Comparison of ENCODE assay signal across 21 mouse cellular contexts in the genomic region with DNA sequence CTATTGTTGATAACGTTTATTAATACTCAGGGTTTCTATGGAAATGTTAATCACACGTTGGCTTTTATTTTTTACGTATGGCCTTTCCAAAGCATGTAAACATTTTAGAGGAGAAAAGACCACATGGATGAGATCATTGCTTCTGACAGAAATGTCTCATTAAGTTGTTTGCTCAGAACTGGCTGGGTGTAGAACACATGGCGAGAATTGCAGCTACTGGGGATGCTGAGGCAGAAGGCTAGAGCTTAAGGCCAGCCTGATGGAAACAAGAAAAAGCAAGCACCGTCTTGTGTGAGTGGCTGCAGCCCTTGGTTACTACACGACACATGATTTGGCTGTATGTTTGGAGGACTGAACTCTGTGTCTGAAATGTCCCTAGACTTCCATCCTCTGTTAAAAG. TPM values are rescaled to one million over a fixed set of nuclear protein-coding genes. Genes with fewer than 3 reads are reported as not detected.
DNase-seq lines count a peak whose midpoint lies in the region; ATAC-seq lines count a peak whose summit lies in the region.
"Had no signal": no experiment of that assay in that cellular context is flagged by ENCODE, and none has a peak within 500 bp of the region (broad histone marks: within the 10 kb centered on the region; RNA-seq: fewer than 3 reads in every experiment).

No protein-coding gene starts in this region.

- H3K9me3 ChIP-seq in kidney, embryonic 14.5 days (ENCODE audit: control insufficient read depth, low read length), result no peaks in the 10 kb centered on the region
- peaks cover 2% of the 10 kb centered on the region; the same call in 1 of the 2 replicates for H3K9me3 ChIP-seq in embryonic facial prominence, embryonic 10.5 days
- H3K9me3 ChIP-seq: embryonic facial prominence, embryonic 12.5 days; forebrain, embryonic 12.5 days had no signal

- H3K36me3 ChIP-seq in kidney, embryonic 14.5 days (ENCODE audit: control insufficient read depth, insufficient read depth, low read length), result no peaks in the 10 kb centered on the region
- no peaks in the 10 kb centered on the region for H3K36me3 ChIP-seq in embryonic facial prominence, embryonic 10.5 days (replicated peaks)
- H3K36me3 ChIP-seq: embryonic facial prominence, embryonic 12.5 days; forebrain, embryonic 12.5 days had no signal

- H3K4me3 ChIP-seq in kidney, embryonic 14.5 days (ENCODE audit: low read length), result no peak overlapping the region
- H3K4me3 ChIP-seq in embryonic facial prominence, embryonic 10.5 days, result no peak overlapping the region
- H3K4me3 ChIP-seq: embryonic facial prominence, embryonic 12.5 days; forebrain, embryonic 12.5 days had no signal

- no peak overlapping the region for H3K9ac ChIP-seq in kidney, embryonic 14.5 days (ENCODE audit: low read depth, low read length)
- H3K9ac ChIP-seq: embryonic facial prominence, embryonic 12.5 days; forebrain, embryonic 12.5 days; forebrain, postnatal 0 days had no signal

- intact Hi-C loops in heart, postnatal 14 days (cut with DNase I), result no loop called here

- no peaks in the 10 kb centered on the region for H3K4me1 ChIP-seq in kidney, embryonic 14.5 days (ENCODE audit: control insufficient read depth, insufficient read depth, low read length)
- H3K4me1 ChIP-seq in embryonic facial prominence, embryonic 10.5 days, result no peaks in the 10 kb centered on the region
- H3K4me1 ChIP-seq: embryonic facial prominence, embryonic 12.5 days; forebrain, embryonic 12.5 days had no signal

- peak; percentile 53 for DNase-seq in heart, adult 11 months
- no peak for DNase-seq in heart, postnatal 14 days
- peak; percentile 0 for DNase-seq in kidney, adult 9 months
- DNase-seq in embryonic facial prominence, embryonic 10.5 days (ENCODE audit: low spot score), result peak; percentile 5
- DNase-seq: adrenal gland, adult 2 months; adrenal gland, postnatal 10 days; adrenal gland, postnatal 25 days; cerebellum, adult 11 months; cerebellum, adult 18-20 months; cerebellum, adult 8-10 months; cerebellum, adult 9-11 months; cerebellum, postnatal 14 days; cerebellum, postnatal 36 days; embryo, embryonic 11 days; forebrain, postnatal 0 days had no signal

- H3K27me3 ChIP-seq in kidney, embryonic 14.5 days (ENCODE audit: control insufficient read depth, insufficient read depth, low read length), result no peaks in the 10 kb centered on the region
- H3K27me3 ChIP-seq in embryonic facial prominence, embryonic 10.5 days (replicated peaks; ENCODE audit: low read depth, poor library complexity, severe bottlenecking), result no peaks in the 10 kb centered on the region
- H3K27me3 ChIP-seq: embryonic facial prominence, embryonic 12.5 days; forebrain, embryonic 12.5 days had no signal

- H3K27ac ChIP-seq in kidney, embryonic 14.5 days (ENCODE audit: low read depth, low read length), result no peak overlapping the region
- H3K27ac ChIP-seq in embryonic facial prominence, embryonic 10.5 days (replicated peaks), result no peak overlapping the region
- H3K27ac ChIP-seq: embryonic facial prominence, embryonic 12.5 days; forebrain, embryonic 12.5 days had no signal

- ATAC-seq in kidney, embryonic 14.5 days (ENCODE audit: low FRiP score, low TSS enrichment), result no peak
- ATAC-seq in megakaryocyte-erythroid progenitor cell, adult 5-6 weeks (replicated peaks; ENCODE audit: low FRiP score, low TSS enrichment, poor library complexity, severe bottlenecking), result no peak
- ATAC-seq: forebrain, embryonic 14.5 days; forebrain, postnatal 0 days had no signal

- no peak overlapping the region for H3K4me2 ChIP-seq in kidney, embryonic 14.5 days (replicated peaks; ENCODE audit: low read depth, low read length)
- H3K4me2 ChIP-seq: embryonic facial prominence, embryonic 12.5 days; forebrain, embryonic 12.5 days had no signal

- 76% methylated on average over 6 of the region's 6 CpGs for WGBS in kidney, embryonic 14.5 days
- whole genome bisulfite sequencing in embryonic facial prominence, embryonic 10.5 days, result 88% methylated on average over 6 of the region's 6 CpGs

RNA-seq across cellular contexts. Expression of a gene that starts 10.6 kb away (rescaled TPM):
- 10 to 100 TPM; 34.6 to 35.7 TPM for total RNA-seq in heart, postnatal 14 days (2021)
- 56.3 and 77.5 TPM in 2 replicates for polyA plus RNA-seq in kidney, embryonic 14.5 days (2014; fragmentation: Nextera tagmentation; extraction: Ambion mirVana)
- 40.0 and 41.8 TPM in 2 replicates for polyA plus RNA-seq in embryonic facial prominence, embryonic 10.5 days (2016; fragmentation: Nextera tagmentation; extraction: Ambion mirVana)
- 4.5 and 5.1 TPM in 2 replicates for total RNA-seq in megakaryocyte-erythroid progenitor cell, adult 5-6 weeks (2014; fragmentation: Nextera tagmentation)
- total RNA-seq in megakaryocyte-erythroid progenitor cell, adult 5-6 weeks (2017), result 4.7 and 7.1 TPM in 2 replicates
- total RNA-seq: MEL had no signal

Comparison
In these comparisons a context has a peak if more than half of its experiments do, and no peak if none do; other contexts are left out.
1. DNase-seq: peak in heart, adult 11 months (single experiment), kidney, adult 9 months (single experiment) and embryonic facial prominence, embryonic 10.5 days (single experiment); none in heart, postnatal 14 days (0 of 2).
2. RNA of a gene that starts 10.6 kb away (total RNA-seq): 34.6 to 35.7 TPM in heart, postnatal 14 days; 4.5 to 7.1 TPM in megakaryocyte-erythroid progenitor cell, adult 5-6 weeks; every median in the first group is over 4 times any median in the second.